Mouse (Mus musculus): ENCODE measurements around the gene Mipep.

Gene Mipep

GRCm38 (mm10) chr14:60868325-60868724 is 84.0 kb downstream of the Mipep start:
- no peak for DNase-seq (ENCODE audit: low spot score in 2 of 2)

- DNase-seq (ENCODE audit: low spot score in 2 of 2) = no peak
Observed at GRCm38 (mm10) chr14:60871831-60872230, 87.5 kb downstream of the Mipep start.

GRCm38 (mm10) chr14:60882106-60882505 is 97.7 kb downstream of the Mipep start:
- no peak for DNase-seq (ENCODE audit: low spot score in 2 of 2)

- DNase-seq (ENCODE audit: low spot score in 2 of 2) = no peak
Observed at GRCm38 (mm10) chr14:60882681-60883080, 98.3 kb downstream of the Mipep start.

GRCm38 (mm10) chr14:60885361-60885950 is 101.1 kb downstream of the Mipep start:
- no peak for DNase-seq (ENCODE audit: low spot score in 2 of 2)

- no peak for DNase-seq (ENCODE audit: low spot score in 2 of 2)
Observed at GRCm38 (mm10) chr14:60893882-60894281, 109.5 kb downstream of the Mipep start.

- no peak for DNase-seq (ENCODE audit: low spot score in 2 of 2)
Observed at GRCm38 (mm10) chr14:60895172-60896000, 111.0 kb downstream of the Mipep start.

- DNase-seq (ENCODE audit: low spot score in 2 of 2) = no peak
Observed at GRCm38 (mm10) chr14:60898086-60898667, 113.8 kb downstream of the Mipep start.

DNA sequence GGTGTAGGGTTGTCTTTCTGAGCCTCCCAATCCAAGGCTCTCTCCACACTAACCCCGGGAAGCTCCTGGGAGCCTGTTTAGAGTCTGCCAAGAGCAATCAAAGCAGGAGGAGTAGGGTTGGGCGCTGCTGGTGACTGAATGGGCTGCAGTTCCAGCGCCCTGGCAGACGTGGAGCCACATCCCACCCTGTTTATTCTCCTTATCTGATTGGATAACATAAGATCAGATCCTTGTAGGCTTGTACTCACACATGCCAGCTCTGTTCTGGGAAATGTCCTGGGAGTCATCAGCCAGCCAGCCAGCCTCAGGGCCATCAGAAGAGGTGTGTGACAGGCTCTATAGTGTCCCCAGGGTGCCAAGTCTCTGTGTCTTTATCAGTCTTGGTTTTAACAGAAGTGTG is 120.1 kb downstream of the Mipep start:
- no peak for DNase-seq (ENCODE audit: low spot score in 2 of 2)

- no peak for DNase-seq (ENCODE audit: low spot score in 2 of 2)
Observed at GRCm38 (mm10) chr14:60906421-60907374, 122.3 kb downstream of the Mipep start.

DNA sequence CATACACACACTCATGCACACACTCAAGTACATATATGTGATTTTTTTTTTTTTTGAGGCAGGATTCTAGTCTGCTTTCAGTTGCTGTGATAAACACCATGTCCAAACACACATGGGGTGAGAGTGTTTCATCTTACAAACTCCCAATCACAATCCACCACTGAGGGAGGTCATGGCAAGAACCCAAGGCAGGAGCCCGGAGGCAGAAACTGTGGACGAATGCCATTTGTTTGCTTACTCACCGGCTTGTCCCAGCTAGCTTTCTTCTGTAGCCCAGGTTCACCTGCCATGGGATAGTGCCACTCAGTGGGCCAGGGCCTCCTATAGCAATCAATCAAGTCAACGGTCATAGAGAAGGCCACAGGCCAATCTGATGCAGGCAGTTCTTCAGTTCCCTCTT is 125.0 kb downstream of the Mipep start:
- no peak for DNase-seq (ENCODE audit: low spot score in 2 of 2)

DNA sequence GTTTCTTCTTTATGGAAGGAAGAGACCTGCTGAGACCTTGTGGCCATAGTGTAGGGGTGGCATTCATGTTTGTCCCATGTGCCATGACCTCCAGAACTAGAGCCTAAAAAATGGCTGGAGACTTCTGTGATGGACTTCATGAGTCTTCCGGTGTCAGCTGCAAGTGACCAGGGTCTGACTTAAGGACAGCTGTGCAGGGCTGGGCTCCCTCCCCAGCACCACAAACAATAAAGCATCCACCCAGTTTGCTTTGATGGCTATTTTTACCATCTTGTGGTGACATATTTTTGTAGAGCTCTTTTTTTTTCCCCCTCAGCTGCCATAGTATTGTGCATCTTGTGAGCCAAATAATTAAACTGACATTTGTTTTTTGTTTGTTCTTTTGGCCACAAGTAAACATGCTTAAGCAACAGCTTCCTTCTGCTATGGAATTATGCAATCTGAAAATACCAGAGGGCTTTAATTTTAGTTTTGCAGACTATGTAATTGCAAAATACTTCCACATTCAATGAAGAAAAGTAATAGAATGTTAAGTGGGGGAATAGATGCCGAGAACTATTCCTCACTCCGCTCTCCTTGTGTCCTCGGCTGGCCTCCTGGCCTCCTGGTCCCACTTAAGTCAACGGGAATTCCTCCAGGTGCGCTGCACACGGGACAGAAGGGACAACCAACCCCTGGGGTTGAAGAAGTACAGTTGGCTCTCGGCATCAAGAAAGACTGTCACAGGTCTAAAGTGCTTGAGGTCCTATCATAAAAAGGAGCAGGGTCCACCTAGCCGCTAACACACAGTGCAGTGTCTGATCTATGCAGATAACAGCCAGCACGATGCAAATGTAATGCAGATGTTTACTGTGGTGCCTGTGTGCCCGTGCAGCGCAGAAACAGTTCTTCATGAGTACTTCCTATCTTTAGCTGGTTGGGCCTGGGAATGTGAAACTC is 126.4 kb downstream of the Mipep start:
- no peak for DNase-seq (ENCODE audit: low spot score in 2 of 2)

- no peak for DNase-seq (ENCODE audit: low spot score in 2 of 2)
Observed at GRCm38 (mm10) chr14:60912981-60913468, 128.7 kb downstream of the Mipep start.

GRCm38 (mm10) chr14:60916661-60917060 is 132.3 kb downstream of the Mipep start:
- DNase-seq (ENCODE audit: low spot score in 2 of 2) = no peak

GRCm38 (mm10) chr14:60926011-60926410 is 141.6 kb downstream of the Mipep start:
- DNase-seq (ENCODE audit: low spot score in 2 of 2) = no peak

GRCm38 (mm10) chr14:60935705-60936104 is 151.3 kb downstream of the Mipep start:
- no peak for DNase-seq (ENCODE audit: low spot score in 2 of 2)

- no peak for DNase-seq (ENCODE audit: low spot score in 2 of 2)
Observed at GRCm38 (mm10) chr14:60937481-60938039, 153.2 kb downstream of the Mipep start.

All from spleen, postnatal 10 days (tissue).